Mouse (Mus musculus) splenic B cell, adult 2 months (primary cell): ENCODE results near the gene Il1r1.

ENCODE experiments used
- DNase-seq: peaks from one replicate; pipeline ENCODE4 v3.0.0-alpha.2; 2011; ENCODE audit warnings: low read depth, low spot score
- H3K27me3 ChIP-seq: 2 replicates; pipeline ENCODE4 v1.6.1; 2012; ENCODE audit warnings: mild to moderate bottlenecking, low read length, moderate library complexity, mixed read lengths; ENCODE audit not compliant: control insufficient read depth, poor library complexity, insufficient read depth, severe bottlenecking
- H3K36me3 ChIP-seq: 2 replicates; pipeline ENCODE4 v1.6.1; 2012; ENCODE audit warnings: mild to moderate bottlenecking, low read length, moderate library complexity, mixed read lengths; ENCODE audit not compliant: control insufficient read depth, poor library complexity, insufficient read depth, severe bottlenecking

Gene Il1r1

GRCm38 (mm10) chr1:40224539-40225284 lies at the start of gene Il1r1:
Gene Il1r1, plus strand, starts transcription at chr1:40225080.
- DNase-seq: no peak
- H3K36me3 ChIP-seq: no peaks in the 10 kb centered on the region
- H3K27me3 ChIP-seq: no peaks in the 10 kb centered on the region

- H3K27me3 ChIP-seq: no peaks in the 10 kb centered on the region
- DNase-seq: no peak
- no peaks in the 10 kb centered on the region for H3K36me3 ChIP-seq
Observed at GRCm38 (mm10) chr1:40175123-40175522, 49.8 kb upstream of the Il1r1 start.

GRCm38 (mm10) chr1:40175797-40176196 lies 49.1 kb upstream of the Il1r1 start:
- Histone ChIP-seq H3K36me3 (no peaks in the 10 kb centered on the region), H3K27me3 (no peaks in the 10 kb centered on the region)
- DNase-seq: no peak

- Histone ChIP-seq H3K27me3 (no peaks in the 10 kb centered on the region), H3K36me3 (no peaks in the 10 kb centered on the region)
- no peak for DNase-seq
Observed at GRCm38 (mm10) chr1:40179031-40179430, 45.8 kb upstream of the Il1r1 start.

GRCm38 (mm10) chr1:40179493-40179892 lies 45.4 kb upstream of the Il1r1 start:
- Histone ChIP-seq H3K36me3 (no peaks in the 10 kb centered on the region), H3K27me3 (no peaks in the 10 kb centered on the region)
- DNase-seq: no peak

- Histone ChIP-seq H3K36me3 (no peaks in the 10 kb centered on the region), H3K27me3 (no peaks in the 10 kb centered on the region)
- DNase-seq: no peak
Observed at GRCm38 (mm10) chr1:40180861-40181260, 44.0 kb upstream of the Il1r1 start.

GRCm38 (mm10) chr1:40181716-40182115 lies 43.2 kb upstream of the Il1r1 start:
- no peaks in the 10 kb centered on the region for H3K36me3 ChIP-seq
- no peak for DNase-seq

GRCm38 (mm10) chr1:40183410-40183809 lies 41.5 kb upstream of the Il1r1 start:
- DNase-seq: no peak
- H3K27me3 ChIP-seq: no peaks in the 10 kb centered on the region
- no peaks in the 10 kb centered on the region for H3K36me3 ChIP-seq

More at GRCm38 (mm10) chr1:40181716-40182115, 43.2 kb upstream of the Il1r1 start:
- H3K27me3 ChIP-seq: no peaks in the 10 kb centered on the region

- Histone ChIP-seq H3K27me3 (no peaks in the 10 kb centered on the region), H3K36me3 (no peaks in the 10 kb centered on the region)
- no peak for DNase-seq
Observed at GRCm38 (mm10) chr1:40187961-40188360, 36.9 kb upstream of the Il1r1 start.

- H3K36me3 ChIP-seq: no peaks in the 10 kb centered on the region
- no peak for DNase-seq
- H3K27me3 ChIP-seq: no peaks in the 10 kb centered on the region
Observed at GRCm38 (mm10) chr1:40190025-40190424, 34.9 kb upstream of the Il1r1 start.

GRCm38 (mm10) chr1:40190837-40191236 lies 34.0 kb upstream of the Il1r1 start:
- Histone ChIP-seq H3K36me3 (no peaks in the 10 kb centered on the region), H3K27me3 (no peaks in the 10 kb centered on the region)
- no peak for DNase-seq

GRCm38 (mm10) chr1:40194279-40194678 lies 30.6 kb upstream of the Il1r1 start:
- DNase-seq: no peak

GRCm38 (mm10) chr1:40213337-40214159 lies 11.3 kb upstream of the Il1r1 start:
- no peak for DNase-seq
- Histone ChIP-seq H3K27me3 (no peaks in the 10 kb centered on the region), H3K36me3 (no peaks in the 10 kb centered on the region)

More at GRCm38 (mm10) chr1:40194279-40194678, 30.6 kb upstream of the Il1r1 start:
- H3K36me3 ChIP-seq: no peaks in the 10 kb centered on the region
- no peaks in the 10 kb centered on the region for H3K27me3 ChIP-seq

GRCm38 (mm10) chr1:40217521-40217920 lies 7.4 kb upstream of the Il1r1 start:
- no peaks in the 10 kb centered on the region for H3K27me3 ChIP-seq
- no peaks in the 10 kb centered on the region for H3K36me3 ChIP-seq
- DNase-seq: no peak

- no peak for DNase-seq
- Histone ChIP-seq H3K36me3 (no peaks in the 10 kb centered on the region), H3K27me3 (no peaks in the 10 kb centered on the region)
Observed at GRCm38 (mm10) chr1:40218603-40219002, 6.3 kb upstream of the Il1r1 start.
